Mouse (Mus musculus) midbrain, postnatal 0 days (tissue): Measurements from ENCODE around the gene Plekhh3. TPM values are rescaled to one million over a fixed set of nuclear protein-coding genes. Genes with fewer than 3 reads are reported as not detected.
A peak's percentile ranks its signal among the peaks of the same experiment; 100 is the strongest.

Experiments
- ATAC-seq: fragments of 200-750 bp; cut with Nextera tagmentation; 2 replicates; pipeline ENCODE4 v1.8.0; 2017; ENCODE audit warnings: moderate number of reproducible peaks, mild to moderate bottlenecking, moderate TSS enrichment, moderate library complexity; ENCODE audit not compliant: low FRiP score
- DNase-seq: peaks from one replicate; pipeline ENCODE4 v3.0.0-alpha.2; 2015; ENCODE audit warnings: low spot score
- H3K27ac ChIP-seq: fragments of 300-500 bp; sonication (generic); 2 replicates; pipeline ENCODE4 v1.5.1; 2014; ENCODE audit warnings: low read depth, mild to moderate bottlenecking, low read length, mixed read lengths
- H3K27me3 ChIP-seq: fragments of 300-500 bp; sonication (generic); 2 replicates; pipeline ENCODE4 v1.6.1; 2014; ENCODE audit warnings: low read length, control low read depth, mixed read lengths; ENCODE audit not compliant: insufficient read depth
- H3K36me3 ChIP-seq: fragments of 300-500 bp; sonication (generic); 2 replicates; pipeline ENCODE4 v1.6.1; 2014; ENCODE audit warnings: low read length, control low read depth, mixed read lengths; ENCODE audit not compliant: insufficient read depth
- H3K4me1 ChIP-seq: fragments of 300-500 bp; sonication (generic); 2 replicates; pipeline ENCODE4 v1.6.1; 2014; ENCODE audit warnings: mild to moderate bottlenecking, control low read depth, antibody characterized with exemption, low read length, mixed read lengths; ENCODE audit not compliant: insufficient read depth
- H3K4me2 ChIP-seq: fragments of 300-500 bp; sonication (generic); 2 replicates; pipeline ENCODE4 v1.6.1; 2014; ENCODE audit warnings: low read depth, mild to moderate bottlenecking, low read length, mixed read lengths; ENCODE audit not compliant: poor library complexity, severe bottlenecking
- H3K4me3 ChIP-seq: fragments of 300-500 bp; sonication (generic); 2 replicates; pipeline ENCODE4 v1.5.1; 2014; ENCODE audit warnings: low read depth, mild to moderate bottlenecking, low read length, moderate library complexity
- H3K9ac ChIP-seq: fragments of 300-500 bp; sonication (generic); replicated peaks from 2 replicates; pipeline ENCODE4 v1.6.1; 2014; ENCODE audit warnings: mild to moderate bottlenecking, low read length, moderate library complexity, mixed read lengths; ENCODE audit not compliant: poor library complexity, severe bottlenecking
- H3K9me3 ChIP-seq: fragments of 300-500 bp; sonication (generic); 2 replicates; pipeline ENCODE4 v1.6.1; 2016; ENCODE audit warnings: low read length, control low read depth
- CTCF ChIP-seq: IDR thresholded peaks from 2 replicates; pipeline ENCODE4 v1.5.1; 2016; ENCODE audit warnings: antibody characterized with exemption, mild to moderate bottlenecking
- WGBS: fragments of 180-500 bp; shearing (Covaris S2); extraction: QIAGEN DNeasy Blood & Tissue Kit; methylation state at CpG from one replicate; pipeline ENCODE4 v1.1.7; 2014; 5-methylcytosine and 5-hydroxymethylcytosine counted together
- polyA plus RNA-seq: library from polyadenylated mRNA; unstranded; fragments of >200 nt; fragmentation: Nextera tagmentation; extraction: Ambion mirVana; gene quantifications from 2 replicates; pipeline ENCODE4 v1.2.1, GENCODE M21; 2015
- total RNA-seq: library from RNA; depleted of rRNA; stranded (reverse); fragments of >200 nt; gene quantifications from 2 replicates; pipeline ENCODE4 v1.2.3, GENCODE M21; 2014

Plekhh3 gene
- total and polyA plus RNA-seq, 2 experiments from 2014 or later: 5.8 to 23.4 TPM

DNA sequence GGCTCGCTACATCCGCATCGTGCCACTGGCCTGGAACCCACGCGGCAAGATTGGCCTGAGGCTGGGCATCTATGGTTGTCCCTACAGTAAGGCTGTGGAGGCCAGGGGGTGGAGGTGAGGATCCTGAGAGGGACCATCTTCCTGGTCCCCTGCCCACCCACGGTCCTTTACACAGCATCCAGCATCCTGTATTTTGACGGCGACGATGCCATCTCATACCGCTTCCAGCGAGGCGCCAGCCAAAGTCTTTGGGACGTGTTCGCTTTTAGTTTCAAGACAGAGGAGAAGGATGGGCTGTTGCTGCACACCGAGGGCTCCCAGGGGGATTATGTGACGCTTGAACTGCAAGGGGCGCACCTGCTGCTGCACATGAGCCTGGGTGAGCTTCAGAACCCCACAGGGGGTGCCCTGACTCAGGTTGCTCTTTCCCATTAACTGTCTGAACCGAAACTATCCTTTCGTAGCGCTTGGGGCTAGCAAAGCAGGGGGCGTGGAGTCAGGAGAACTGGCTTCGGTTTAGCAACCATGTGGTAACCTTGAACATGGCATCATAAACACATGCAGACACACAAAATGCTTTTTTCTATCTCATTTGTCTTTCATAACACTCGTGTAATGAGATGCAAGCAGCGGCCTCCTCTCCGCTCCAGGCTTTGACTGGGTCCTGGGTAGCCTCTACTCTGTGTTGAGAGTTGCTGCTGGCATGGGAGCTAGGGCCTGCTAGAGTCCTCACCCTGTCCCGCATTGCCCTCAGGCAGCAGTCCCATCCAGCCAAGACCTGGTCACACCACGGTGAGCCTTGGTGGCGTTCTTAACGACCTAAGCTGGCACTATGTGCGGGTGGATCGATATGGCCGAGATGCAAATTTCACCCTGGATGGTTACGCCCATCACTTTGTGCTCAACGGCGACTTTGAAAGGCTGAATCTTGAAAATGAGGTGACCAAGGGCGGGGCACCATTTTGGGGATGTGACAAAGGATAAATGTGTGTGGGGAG is 7.2 kb upstream of the Plekhh3 start:
- Histone ChIP-seq H3K4me2 (peak overlapping the region; percentile 53), H3K27me3 (0 out of 2 replicates have a peak, but pooled peaks cover 7% of the 10 kb centered on the region), H3K36me3 (peaks cover 10% of the 10 kb centered on the region; the same call in 1 of the 2 replicates), H3K4me3 (peak overlapping the region; percentile 48; the same call in 1 of the 2 replicates), H3K9me3 (no peaks in the 10 kb centered on the region), H3K4me1 (peaks cover 13% of the 10 kb centered on the region), H3K9ac (peak overlapping the region; percentile 29; the same call in 1 of the 2 replicates), H3K27ac (no peak overlapping the region)
- DNase-seq: no peak
- 52% methylated on average over 36 of the region's 36 CpGs for WGBS
- no peak for TF ChIP-seq CTCF
- no peak for ATAC-seq

DNA sequence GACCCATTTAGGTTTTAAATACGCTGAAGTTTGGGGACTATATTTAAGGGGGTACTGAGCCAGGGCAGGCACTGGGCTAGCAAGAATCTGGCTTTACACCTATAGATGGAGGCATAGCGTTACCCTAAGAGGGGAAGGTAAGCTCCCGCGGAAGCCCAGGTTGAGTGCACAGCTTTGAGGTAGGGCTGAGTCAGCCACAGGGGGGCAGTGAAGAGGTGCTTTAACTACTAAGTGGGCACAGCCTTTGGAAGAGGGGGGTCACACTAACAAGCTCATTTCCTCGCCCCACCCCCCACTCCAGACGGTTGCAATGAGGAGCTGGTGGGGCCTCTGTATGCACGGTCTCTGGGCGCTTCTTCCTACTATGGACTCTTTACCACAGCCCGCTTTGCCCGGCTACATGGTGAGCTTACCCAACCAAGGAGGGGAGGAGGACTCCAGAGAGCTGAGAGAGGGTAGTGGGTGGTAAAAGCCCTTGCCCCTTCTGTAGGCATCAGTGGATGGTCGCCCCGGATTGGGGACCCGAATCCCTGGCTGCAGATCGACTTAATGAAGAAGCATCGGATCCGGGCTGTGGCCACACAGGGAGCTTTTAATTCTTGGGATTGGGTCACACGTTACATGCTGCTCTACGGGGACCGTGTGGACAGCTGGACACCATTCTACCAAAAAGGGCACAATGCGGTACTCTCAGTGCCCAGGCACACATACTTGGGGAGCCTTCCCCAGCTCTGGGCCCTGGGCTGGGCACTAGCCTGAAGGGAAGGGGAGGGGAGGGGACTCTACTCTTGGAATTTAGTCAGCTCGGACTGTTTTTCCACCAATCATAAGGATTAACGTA is 6.0 kb upstream of the Plekhh3 start:
- Histone ChIP-seq H3K9me3 (no peaks in the 10 kb centered on the region), H3K4me2 (peak overlapping the region; percentile 53), H3K9ac (peak overlapping the region; percentile 66), H3K4me1 (peaks cover 20% of the 10 kb centered on the region), H3K36me3 (peaks cover 3% of the 10 kb centered on the region; the same call in 1 of the 2 replicates), H3K4me3 (peak overlapping the region; percentile 48), H3K27me3 (0 out of 2 replicates have a peak, but pooled peaks cover 7% of the 10 kb centered on the region), H3K27ac (no peak overlapping the region; the same call in 1 of the 2 replicates)
- 20% methylated on average over 22 of the region's 22 CpGs for WGBS
- TF ChIP-seq CTCF: peak; percentile 73
- DNase-seq: peak; percentile 87
- peak; percentile 39; the same call in 1 of the 2 replicates for ATAC-seq

DNA sequence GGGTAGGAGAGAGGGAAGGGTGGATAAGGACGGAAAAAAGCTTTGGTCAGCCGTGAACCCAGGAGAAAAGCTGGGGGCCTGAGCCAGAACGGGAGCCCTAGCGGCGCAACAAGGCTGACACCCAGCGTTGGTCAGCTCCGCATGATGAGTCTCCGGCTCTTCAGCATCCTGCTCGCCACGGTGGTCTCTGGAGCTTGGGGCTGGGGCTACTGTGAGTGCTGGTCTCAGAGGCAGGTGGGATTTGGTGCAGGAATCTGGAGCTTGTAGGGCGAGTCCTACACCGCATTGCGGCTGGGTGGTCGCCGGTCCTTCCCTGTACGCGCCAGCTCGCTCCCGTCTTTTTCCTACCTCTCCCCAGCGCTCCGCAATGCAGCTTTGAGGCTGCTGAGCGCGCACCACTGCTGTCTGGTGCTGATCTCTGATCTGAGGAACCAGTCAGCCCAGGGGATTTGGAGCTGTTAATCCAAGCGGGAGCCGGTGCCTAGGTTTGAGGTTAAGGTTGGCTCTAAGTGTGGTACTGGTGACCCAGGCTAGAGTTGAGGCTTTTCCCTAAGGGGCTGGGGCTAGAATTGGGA is 5.1 kb upstream of the Plekhh3 start:
- DNase-seq (peak; percentile 59), ATAC-seq (no peak)
- TF ChIP-seq CTCF: peak; percentile 44
- H3K4me1 ChIP-seq: peaks cover 26% of the 10 kb centered on the region
- H3K27ac ChIP-seq: peak overlapping the region; percentile 67
- WGBS: under 1% methylated on average over 25 of the region's 25 CpGs
- peak overlapping the region; percentile 53 for H3K4me2 ChIP-seq
- no peaks in the 10 kb centered on the region for H3K9me3 ChIP-seq
- 0 out of 2 replicates have a peak, but pooled peaks cover 7% of the 10 kb centered on the region for H3K27me3 ChIP-seq
- H3K9ac ChIP-seq: peak overlapping the region; percentile 66
- H3K4me3 ChIP-seq: peak overlapping the region; percentile 48
- H3K36me3 ChIP-seq: no peaks in the 10 kb centered on the region

DNA sequence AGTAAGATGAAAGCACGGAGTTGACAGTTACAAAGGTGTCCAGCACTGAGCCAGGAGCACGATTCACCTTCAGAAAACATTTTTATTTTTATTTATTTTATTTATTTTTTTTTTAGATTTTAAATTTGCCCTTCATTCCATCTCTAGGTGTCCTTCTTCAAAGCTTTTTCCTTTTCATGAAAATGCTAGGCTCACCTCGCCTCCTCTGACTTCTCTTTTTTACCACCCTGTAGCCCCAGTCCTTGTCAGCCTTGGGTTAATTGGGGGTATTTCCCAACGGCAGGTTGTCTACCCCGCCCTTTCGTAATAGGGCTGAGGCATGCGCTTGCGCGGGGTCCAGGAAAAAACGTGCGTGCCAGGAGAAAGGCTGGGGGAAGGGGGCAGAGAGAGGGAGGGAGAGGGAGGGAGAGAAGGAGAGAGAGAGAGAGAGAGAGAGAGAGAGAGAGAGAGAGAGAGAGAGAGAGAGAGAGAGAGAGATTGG is 4.5 kb upstream of the Plekhh3 start:
- Histone ChIP-seq H3K27ac (peak overlapping the region; percentile 67), H3K4me3 (peak overlapping the region; percentile 48), H3K4me1 (peaks cover 26% of the 10 kb centered on the region), H3K27me3 (0 out of 2 replicates have a peak, but pooled peaks cover 7% of the 10 kb centered on the region), H3K36me3 (no peaks in the 10 kb centered on the region), H3K4me2 (peak overlapping the region; percentile 53), H3K9me3 (no peaks in the 10 kb centered on the region), H3K9ac (peak overlapping the region; percentile 66)
- 9% methylated on average over 11 of the region's 11 CpGs for WGBS
- DNase-seq: peak; percentile 81
- no peak for ATAC-seq
- TF ChIP-seq CTCF: no peak

DNA sequence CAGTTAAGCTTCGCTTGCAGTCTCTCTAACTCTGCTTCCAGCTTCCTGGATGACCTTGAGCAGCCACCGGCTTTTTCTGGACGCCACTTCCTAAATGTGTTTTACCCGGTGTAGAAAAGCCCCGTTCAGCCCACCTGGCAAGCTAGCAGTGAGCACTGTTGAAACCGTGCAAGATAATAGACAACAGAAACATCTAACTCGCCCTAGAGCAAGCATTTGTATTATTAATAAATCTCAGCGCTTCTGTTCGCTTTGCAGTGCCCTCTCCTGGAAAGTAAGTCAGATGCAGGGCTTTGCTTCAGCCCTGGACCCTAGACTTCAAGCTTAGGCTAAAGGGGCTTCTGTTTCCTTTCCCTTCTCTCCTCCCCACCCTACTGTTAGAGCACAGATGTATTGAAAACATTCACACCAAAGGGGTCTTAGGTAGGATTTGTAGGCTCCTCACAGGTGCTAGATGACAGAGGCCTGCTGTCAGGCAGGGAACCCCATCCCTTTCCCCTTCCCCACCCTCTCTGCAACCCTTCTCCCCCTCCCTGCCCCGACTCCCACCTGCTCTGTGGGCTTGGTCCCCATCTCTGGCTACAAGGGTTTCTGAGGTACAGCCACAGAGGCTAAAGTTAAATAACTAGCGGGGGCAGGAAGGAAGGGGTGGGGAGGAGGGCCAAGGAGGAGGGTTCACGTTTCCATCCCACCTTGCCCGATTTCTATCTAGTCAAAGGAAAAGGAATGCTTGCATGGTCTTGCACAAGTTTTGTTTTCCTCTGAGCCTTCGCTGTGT is 3.9 kb upstream of the Plekhh3 start, which contains the start of gene Ccr10:
TSS of gene Ccr10 (minus strand) at position 593 of the 778 bp plus-strand sequence.
- H3K4me1 ChIP-seq: peaks cover 26% of the 10 kb centered on the region
- 0 out of 2 replicates have a peak, but pooled peaks cover 7% of the 10 kb centered on the region for H3K27me3 ChIP-seq
- TF ChIP-seq CTCF: peak; percentile 75
- 18% methylated on average over 14 of the region's 14 CpGs for WGBS
- H3K4me3 ChIP-seq: peak within 1 kb of the TSS; percentile 48
- H3K9ac ChIP-seq: peak within 1 kb of the TSS; percentile 66
- ATAC-seq (no peak), DNase-seq (peak; percentile 70)
- H3K4me2 ChIP-seq: peak within 1 kb of the TSS; percentile 61
- H3K36me3 ChIP-seq: no peaks in the 10 kb centered on the region
- peak within 1 kb of the TSS; percentile 67 for H3K27ac ChIP-seq
- H3K9me3 ChIP-seq: no peaks in the 10 kb centered on the region
